Mouse (Mus musculus): ENCODE measurements around the gene Ddost.

Gene Ddost

GRCm38 (mm10) chr4:138304340-138305104, at the start of gene Ddost:
Ddost (plus strand) TSS chr4:138304730.
- peak; percentile 99 for DNase-seq (ENCODE audit: low read depth)

GRCm38 (mm10) chr4:138257116-138257687, 47.3 kb upstream of the Ddost start:
- no peak for DNase-seq (ENCODE audit: low read depth)

GRCm38 (mm10) chr4:138258663-138259062, 45.9 kb upstream of the Ddost start:
- DNase-seq (ENCODE audit: low read depth): no peak

- no peak for DNase-seq (ENCODE audit: low read depth)
Measured at GRCm38 (mm10) chr4:138259482-138259881, 45.0 kb upstream of the Ddost start.

GRCm38 (mm10) chr4:138261843-138262681, 42.5 kb upstream of the Ddost start:
- DNase-seq (ENCODE audit: low read depth): peak; percentile 50

GRCm38 (mm10) chr4:138267869-138268268, 36.7 kb upstream of the Ddost start:
- DNase-seq (ENCODE audit: low read depth): no peak

GRCm38 (mm10) chr4:138272011-138272997, 32.2 kb upstream of the Ddost start:
- no peak for DNase-seq (ENCODE audit: low read depth)

- DNase-seq (ENCODE audit: low read depth): no peak
Measured at GRCm38 (mm10) chr4:138278346-138278745, 26.2 kb upstream of the Ddost start.

- peak; percentile 86 for DNase-seq (ENCODE audit: low read depth)
Measured at GRCm38 (mm10) chr4:138282834-138283233, 21.7 kb upstream of the Ddost start.

- no peak for DNase-seq (ENCODE audit: low read depth)
Measured at GRCm38 (mm10) chr4:138286411-138286810, 18.1 kb upstream of the Ddost start.

GRCm38 (mm10) chr4:138288691-138289090, 15.8 kb upstream of the Ddost start:
- no peak for DNase-seq (ENCODE audit: low read depth)

GRCm38 (mm10) chr4:138292028-138292427, 12.5 kb upstream of the Ddost start:
- no peak for DNase-seq (ENCODE audit: low read depth)

GRCm38 (mm10) chr4:138293261-138293948, 11.1 kb upstream of the Ddost start:
- DNase-seq (ENCODE audit: low read depth): no peak

- no peak for DNase-seq (ENCODE audit: low read depth)
Measured at GRCm38 (mm10) chr4:138293949-138294550, 10.5 kb upstream of the Ddost start.

GRCm38 (mm10) chr4:138301271-138301780, 3.2 kb upstream of the Ddost start:
- no peak for DNase-seq (ENCODE audit: low read depth)

- no peak for DNase-seq (ENCODE audit: low read depth)
Measured at GRCm38 (mm10) chr4:138303011-138303410, 1.5 kb upstream of the Ddost start.

GRCm38 (mm10) chr4:138303742-138304141, 788 bp upstream of the Ddost start:
- DNase-seq (ENCODE audit: low read depth): no peak

GRCm38 (mm10) chr4:138307025-138307424, 2.5 kb downstream of the Ddost start:
- DNase-seq (ENCODE audit: low read depth): no peak

- DNase-seq (ENCODE audit: low read depth): no peak
Measured at GRCm38 (mm10) chr4:138307739-138308138, 3.2 kb downstream of the Ddost start.

- no peak for DNase-seq (ENCODE audit: low read depth)
Measured at GRCm38 (mm10) chr4:138310311-138310910, 5.9 kb downstream of the Ddost start.

All from c-Kit-positive CD71-positive TER-119-negative erythroid progenitor cells, embryonic 14.5 days (primary cell).